Mouse (Mus musculus): Measurements from ENCODE around the gene Gm2a.

Gm2a gene

GRCm38 (mm10) chr11:55131077-55131742, 33.3 kb downstream of the Gm2a start:
- peak; percentile 59 to 64 for DNase-seq

- DNase-seq = no peak
These were observed 34.0 kb downstream of the Gm2a start for GRCm38 (mm10) chr11:55131946-55132345.

- no peak for DNase-seq
These were observed 35.3 kb downstream of the Gm2a start for GRCm38 (mm10) chr11:55133204-55133603.

- DNase-seq = no peak
These were observed 36.5 kb downstream of the Gm2a start for GRCm38 (mm10) chr11:55134407-55134806.

- DNase-seq = no peak
These were observed 37.0 kb downstream of the Gm2a start for GRCm38 (mm10) chr11:55134871-55135270.

- DNase-seq = peak; percentile 38 to 51
These were observed 39.0 kb downstream of the Gm2a start for GRCm38 (mm10) chr11:55136770-55137547.

- DNase-seq = no peak
These were observed 39.7 kb downstream of the Gm2a start for GRCm38 (mm10) chr11:55137646-55138045.

- no peak for DNase-seq
These were observed 43.6 kb downstream of the Gm2a start for GRCm38 (mm10) chr11:55141502-55141901.

GRCm38 (mm10) chr11:55144011-55144410, 46.1 kb downstream of the Gm2a start:
- DNase-seq = no peak

GRCm38 (mm10) chr11:55146855-55147254, 48.9 kb downstream of the Gm2a start:
- DNase-seq = no peak

- DNase-seq = peak in 1 of 2 experiments; percentile 24
These were observed 49.5 kb downstream of the Gm2a start for GRCm38 (mm10) chr11:55147423-55147822.

GRCm38 (mm10) chr11:55148461-55148860, 50.5 kb downstream of the Gm2a start:
- DNase-seq = no peak

GRCm38 (mm10) chr11:55151608-55152007, 53.7 kb downstream of the Gm2a start, which contains the start of gene Slc36a3:
TSS of gene Slc36a3 (minus strand) at chr11:55151708.
- no peak for DNase-seq

- peak in 1 of 2 experiments; percentile 21 for DNase-seq
These were observed 56.6 kb downstream of the Gm2a start for GRCm38 (mm10) chr11:55154398-55155069.

- DNase-seq = peak; percentile 60 to 63
These were observed 57.1 kb downstream of the Gm2a start for GRCm38 (mm10) chr11:55155070-55155421.

GRCm38 (mm10) chr11:55158785-55159359, 61.0 kb downstream of the Gm2a start:
- DNase-seq = peak; percentile 68 to 89
